Mouse (Mus musculus) embryonic fibroblast, embryonic 13.5 days (primary cell): Measurements from ENCODE around the gene Poc1a.

Experiments
- CTCF ChIP-seq: IDR thresholded peaks from 2 replicates; pipeline ENCODE4 v1.5.1; 2011; ENCODE audit warnings: mild to moderate bottlenecking, control low read depth, low read length, moderate library complexity, borderline replicate concordance; ENCODE audit not compliant: insufficient read depth
- POLR2A ChIP-seq: IDR thresholded peaks from 2 replicates; pipeline ENCODE4 v1.6.1; 2011; ENCODE audit warnings: low read depth, mild to moderate bottlenecking, control low read depth, low read length, moderate library complexity

GRCm38 (mm10) chr9:106235194-106235830 lies 45.5 kb upstream of the Poc1a start:
- no peak for TF ChIP-seq CTCF
- TF ChIP-seq POLR2A = no peak
